Mouse (Mus musculus) stomach, embryonic 16.5 days (tissue): ENCODE results near the gene Olfr707. TPM values are rescaled to one million over a fixed set of nuclear protein-coding genes. Genes with fewer than 3 reads are reported as not detected.
"Not testable (repeated sequence)": the region's sequence is repeated elsewhere in the genome, so short reads cannot be mapped to it uniquely, and the experiment has no call there.

Experiments used
- ATAC-seq: fragments of 200-750 bp; cut with Nextera tagmentation; 2 replicates; pipeline ENCODE4 v1.8.0; 2017; ENCODE audit warnings: moderate number of reproducible peaks, moderate TSS enrichment; ENCODE audit not compliant: insufficient read depth, low FRiP score
- H3K27ac ChIP-seq: fragments of 300-500 bp; sonication (generic); 2 replicates; pipeline ENCODE4 v1.5.1; 2014; ENCODE audit warnings: low read length
- H3K27me3 ChIP-seq: fragments of 300-500 bp; sonication (generic); 2 replicates; pipeline ENCODE4 v1.6.1; 2014; ENCODE audit warnings: low read length, control low read depth, mixed read lengths; ENCODE audit not compliant: control insufficient read depth, insufficient read depth
- H3K36me3 ChIP-seq: fragments of 300-500 bp; sonication (generic); 2 replicates; pipeline ENCODE4 v1.6.1; 2014; ENCODE audit warnings: low read length; ENCODE audit not compliant: control insufficient read depth, insufficient read depth
- H3K4me1 ChIP-seq: fragments of 300-500 bp; sonication (generic); 2 replicates; pipeline ENCODE4 v1.6.1; 2014; ENCODE audit warnings: low read length, control low read depth, mixed read lengths; ENCODE audit not compliant: control insufficient read depth, insufficient read depth
- H3K4me2 ChIP-seq: fragments of 300-500 bp; sonication (generic); 2 replicates; pipeline ENCODE4 v1.6.1; 2014; ENCODE audit warnings: low read depth, low read length, mixed read lengths
- H3K4me3 ChIP-seq: fragments of 300-500 bp; sonication (generic); replicated peaks from 2 replicates; pipeline ENCODE4 v1.5.1; 2014; ENCODE audit warnings: mild to moderate bottlenecking, low read length
- H3K9ac ChIP-seq: fragments of 300-500 bp; sonication (generic); 2 replicates; pipeline ENCODE4 v1.6.1; 2014; ENCODE audit warnings: low read length
- H3K9me3 ChIP-seq: fragments of 300-500 bp; sonication (generic); replicated peaks from 2 replicates; pipeline ENCODE4 v1.6.1; 2016; ENCODE audit warnings: low read length, control low read depth; ENCODE audit not compliant: control insufficient read depth
- WGBS: fragments of 180-500 bp; shearing (Covaris S2); extraction: QIAGEN DNeasy Blood & Tissue Kit; methylation state at CpG from one replicate; pipeline ENCODE4 v1.1.7; 2014; 5-methylcytosine and 5-hydroxymethylcytosine counted together
- polyA plus RNA-seq: library from polyadenylated mRNA; unstranded; fragments of >200 nt; fragmentation: Nextera tagmentation; extraction: Ambion mirVana; gene quantifications from 2 replicates; pipeline ENCODE4 v1.2.1, GENCODE M21; 2015

Gene Olfr707
- not detected in 2 replicates for polyA plus RNA-seq

GRCm38 (mm10) chr7:106901141-106901540, at the start of gene Olfr707:
Olfr707 (minus strand) TSS chr7:106901241.
- not testable (repeated sequence) for H3K9me3 ChIP-seq, H3K9ac ChIP-seq, H3K36me3 ChIP-seq, H3K27me3 ChIP-seq, H3K27ac ChIP-seq, ATAC-seq, H3K4me2 ChIP-seq, H3K4me1 ChIP-seq, H3K4me3 ChIP-seq
- 84% methylated on average over 3 of the region's 3 CpGs for WGBS

GRCm38 (mm10) chr7:106948212-106948611, 47.2 kb upstream of the Olfr707 start, which contains the start of gene Olfr710:
Olfr710 (minus strand) TSS chr7:106948312.
- no peak within 1 kb of the TSS for H3K27ac ChIP-seq
- H3K4me2 ChIP-seq: no peak within 1 kb of the TSS
- no peaks in the 10 kb centered on the region for H3K4me1 ChIP-seq
- no peak within 1 kb of the TSS for H3K9ac ChIP-seq
- no peak within 1 kb of the TSS for H3K4me3 ChIP-seq
- H3K27me3 ChIP-seq: no peaks in the 10 kb centered on the region
- no peak for ATAC-seq
- no peaks in the 10 kb centered on the region for H3K36me3 ChIP-seq
- WGBS: 71% methylated on average over 3 of the region's 3 CpGs
- no peaks in the 10 kb centered on the region for H3K9me3 ChIP-seq

- Histone ChIP-seq H3K9ac (no peak within 1 kb of the TSS), H3K36me3 (no peaks in the 10 kb centered on the region), H3K27ac (no peak within 1 kb of the TSS), H3K4me3 (no peak within 1 kb of the TSS), H3K9me3 (no peaks in the 10 kb centered on the region), H3K27me3 (no peaks in the 10 kb centered on the region), H3K4me2 (no peak within 1 kb of the TSS), H3K4me1 (no peaks in the 10 kb centered on the region)
- ATAC-seq: no peak
Measured at GRCm38 (mm10) chr7:106932119-106932518, 31.1 kb upstream of the Olfr707 start, which contains the start of gene Olfr709-ps1. Olfr709-ps1 (minus strand) TSS chr7:106932219.

GRCm38 (mm10) chr7:106920961-106921360, 19.9 kb upstream of the Olfr707 start:
- H3K27ac ChIP-seq, H3K4me1 ChIP-seq, H3K27me3 ChIP-seq, H3K36me3 ChIP-seq, ATAC-seq, H3K4me3 ChIP-seq, H3K9me3 ChIP-seq, H3K4me2 ChIP-seq, H3K9ac ChIP-seq: not testable (repeated sequence)
- WGBS: 88% methylated on average over 2 of the region's 7 CpGs

GRCm38 (mm10) chr7:106907676-106908075, 6.6 kb upstream of the Olfr707 start, which contains the start of gene Olfr1532-ps1:
Olfr1532-ps1 (plus strand) TSS chr7:106908001.
- Histone ChIP-seq H3K36me3 (no peaks in the 10 kb centered on the region), H3K27me3 (no peaks in the 10 kb centered on the region), H3K27ac (no peak within 1 kb of the TSS), H3K4me1 (no peaks in the 10 kb centered on the region), H3K9ac (no peak within 1 kb of the TSS), H3K4me3 (no peak within 1 kb of the TSS), H3K9me3 (no peaks in the 10 kb centered on the region), H3K4me2 (no peak within 1 kb of the TSS)
- ATAC-seq: no peak
- 60% methylated on average over 2 of the region's 2 CpGs for WGBS

- Histone ChIP-seq H3K36me3 (no peaks in the 10 kb centered on the region), H3K4me3 (no peak within 1 kb of the TSS), H3K9me3 (no peaks in the 10 kb centered on the region), H3K27ac (no peak within 1 kb of the TSS), H3K9ac (no peak within 1 kb of the TSS), H3K4me2 (no peak within 1 kb of the TSS), H3K4me1 (no peaks in the 10 kb centered on the region), H3K27me3 (no peaks in the 10 kb centered on the region)
- ATAC-seq: no peak
- 82% methylated on average over 2 of the region's 2 CpGs for WGBS
Measured at GRCm38 (mm10) chr7:106888062-106888461, 13.0 kb downstream of the Olfr707 start, which contains the start of gene Olfr706. Olfr706 (minus strand) TSS chr7:106888162.

GRCm38 (mm10) chr7:106876791-106877190, 24.2 kb downstream of the Olfr707 start, which contains the start of gene Olfr705:
Olfr705 (minus strand) TSS chr7:106876891.
- Histone ChIP-seq H3K9ac (no peak within 1 kb of the TSS), H3K27me3 (no peaks in the 10 kb centered on the region), H3K36me3 (no peaks in the 10 kb centered on the region), H3K4me1 (no peaks in the 10 kb centered on the region), H3K27ac (no peak within 1 kb of the TSS), H3K4me3 (no peak within 1 kb of the TSS), H3K4me2 (no peak within 1 kb of the TSS), H3K9me3 (no peaks in the 10 kb centered on the region)
- no peak for ATAC-seq
- WGBS: 78% methylated on average over 3 of the region's 3 CpGs

- Histone ChIP-seq H3K4me1 (no peaks in the 10 kb centered on the region), H3K9me3 (no peaks in the 10 kb centered on the region), H3K4me2 (no peak within 1 kb of the TSS), H3K9ac (no peak within 1 kb of the TSS), H3K27me3 (no peaks in the 10 kb centered on the region), H3K27ac (no peak within 1 kb of the TSS), H3K4me3 (no peak within 1 kb of the TSS), H3K36me3 (no peaks in the 10 kb centered on the region)
- no peak for ATAC-seq
Measured at GRCm38 (mm10) chr7:106862885-106863284, 38.2 kb downstream of the Olfr707 start, which contains the start of gene Olfr704. Olfr704 (plus strand) TSS chr7:106863185.

GRCm38 (mm10) chr7:106843060-106843459, 58.0 kb downstream of the Olfr707 start, which contains the start of gene Olfr703:
Olfr703 (plus strand) TSS chr7:106843360.
- Histone ChIP-seq H3K9me3 (no peaks in the 10 kb centered on the region), H3K4me2 (no peak within 1 kb of the TSS), H3K4me1 (no peaks in the 10 kb centered on the region), H3K27ac (no peak within 1 kb of the TSS), H3K4me3 (no peak within 1 kb of the TSS), H3K36me3 (no peaks in the 10 kb centered on the region), H3K9ac (no peak within 1 kb of the TSS), H3K27me3 (no peaks in the 10 kb centered on the region)
- no peak for ATAC-seq
- 53% methylated on average over 2 of the region's 2 CpGs for WGBS
